Mouse (Mus musculus) adrenal gland, postnatal 10 days (tissue): Measurements from ENCODE around the gene Figla. TPM values are rescaled to one million over a fixed set of nuclear protein-coding genes. Genes with fewer than 3 reads are reported as not detected.
"Not testable (repeated sequence)": the region's sequence is repeated elsewhere in the genome, so short reads cannot be mapped to it uniquely, and the experiment has no call there.

Experiments
- DNase-seq: peaks from one replicate; pipeline ENCODE4 v3.0.0; 2021; ENCODE audit warnings: mixed read lengths
- long read RNA-seq, 2 experiments: library from polyadenylated mRNA; stranded (forward); transcript quantifications; one replicate each; pipeline ENCODE4 v2.0.0; 2021
- total RNA-seq, 2 experiments: library from RNA; stranded (reverse); gene quantifications; 2 replicates each; pipeline ENCODE4 v1.2.3; 2021

Figla gene
- total RNA-seq, result not detected
- long read RNA-seq, experiment 1, result 0 reads
- long read RNA-seq, experiment 2, result 0 reads

- no peak for DNase-seq
Observed at GRCm38 (mm10) chr6:86015871-86016270, at the start of gene Figla. Figla (plus strand) TSS chr6:86016171.

GRCm38 (mm10) chr6:85966686-85967085, 49.3 kb upstream of the Figla start:
- no peak for DNase-seq

GRCm38 (mm10) chr6:85969889-85970288, 46.1 kb upstream of the Figla start:
- no peak for DNase-seq

- DNase-seq, result no peak
Observed at GRCm38 (mm10) chr6:85972699-85973098, 43.3 kb upstream of the Figla start.

- DNase-seq, result no peak
Observed at GRCm38 (mm10) chr6:85973336-85973735, 42.6 kb upstream of the Figla start.

GRCm38 (mm10) chr6:85974941-85975617, 40.9 kb upstream of the Figla start:
- no peak for DNase-seq

GRCm38 (mm10) chr6:85975761-85976160, 40.2 kb upstream of the Figla start:
- DNase-seq, result no peak

GRCm38 (mm10) chr6:85976242-85976641, 39.7 kb upstream of the Figla start:
- no peak for DNase-seq

GRCm38 (mm10) chr6:85978736-85979135, 37.2 kb upstream of the Figla start:
- not testable (repeated sequence) for DNase-seq

- DNase-seq, result no peak
Observed at GRCm38 (mm10) chr6:85984351-85984750, 31.6 kb upstream of the Figla start.

GRCm38 (mm10) chr6:85989570-85989969, 26.4 kb upstream of the Figla start:
- not testable (repeated sequence) for DNase-seq

- not testable (repeated sequence) for DNase-seq
Observed at GRCm38 (mm10) chr6:85990774-85991173, 25.2 kb upstream of the Figla start.

- peak; percentile 14 for DNase-seq
Observed at GRCm38 (mm10) chr6:86003405-86003925, 12.5 kb upstream of the Figla start.

- peak; percentile 82 for DNase-seq
Observed at GRCm38 (mm10) chr6:86004271-86005148, 11.5 kb upstream of the Figla start.

GRCm38 (mm10) chr6:86009980-86010379, 6.0 kb upstream of the Figla start:
- peak; percentile 66 for DNase-seq

- not testable (repeated sequence) for DNase-seq
Observed at GRCm38 (mm10) chr6:86014812-86015211, 1.2 kb upstream of the Figla start.

- DNase-seq, result no peak
Observed at GRCm38 (mm10) chr6:86016793-86017350, 901 bp downstream of the Figla start.

- DNase-seq, result no peak
Observed at GRCm38 (mm10) chr6:86019415-86020237, 3.7 kb downstream of the Figla start.

GRCm38 (mm10) chr6:86020948-86021347, 5.0 kb downstream of the Figla start:
- DNase-seq, result peak; percentile 50

GRCm38 (mm10) chr6:86026632-86027292, 10.8 kb downstream of the Figla start:
- no peak for DNase-seq

GRCm38 (mm10) chr6:86028150-86028549, 12.2 kb downstream of the Figla start:
- no peak for DNase-seq
